ENCODE assay signal across 11 mouse cellular contexts in genomic region chr2:151961284-151962196, GRCm38 (mm10). TPM values are rescaled to one million over a fixed set of nuclear protein-coding genes. Genes with fewer than 3 reads are reported as not detected.
DNase-seq lines count a peak whose midpoint lies in the region; ATAC-seq lines count a peak whose summit lies in the region.
"Had no signal": no experiment of that assay in that cellular context is flagged by ENCODE, and none has a peak within 500 bp of the region (broad histone marks: within the 10 kb centered on the region; RNA-seq: fewer than 3 reads in every experiment).

No protein-coding gene starts in this region.

- peak overlapping the region; percentile 50 for H3K27ac ChIP-seq in heart, embryonic 13.5 days (replicated peaks)
- peak overlapping the region; percentile 32; the same call in 1 of the 2 replicates for H3K27ac ChIP-seq in limb, embryonic 10.5 days
- H3K27ac ChIP-seq: liver, embryonic 14.5 days; neural tube, embryonic 13.5 days had no signal

- no peak overlapping the region for H3K4me2 ChIP-seq in heart, embryonic 13.5 days
- H3K4me2 ChIP-seq: neural tube, embryonic 13.5 days had no signal

- no peak for ATAC-seq in heart, embryonic 13.5 days (ENCODE audit: extremely low read depth, insufficient number of reproducible peaks, low FRiP score, low TSS enrichment)

- no peak overlapping the region for H3K4me3 ChIP-seq in heart, embryonic 13.5 days
- no peak overlapping the region for H3K4me3 ChIP-seq in limb, embryonic 10.5 days
- H3K4me3 ChIP-seq: neural tube, embryonic 13.5 days had no signal

- H3K27me3 ChIP-seq in heart, embryonic 13.5 days (replicated peaks): no peaks in the 10 kb centered on the region
- H3K27me3 ChIP-seq in limb, embryonic 10.5 days (ENCODE audit: low read depth, poor library complexity, severe bottlenecking): peaks cover 8% of the 10 kb centered on the region; the same call in 1 of the 2 replicates
- H3K27me3 ChIP-seq: neural tube, embryonic 13.5 days had no signal

- intact Hi-C loops in heart, postnatal 14 days (cut with DNase I): no loop called here

- no peaks in the 10 kb centered on the region for H3K36me3 ChIP-seq in heart, embryonic 13.5 days
- H3K36me3 ChIP-seq in limb, embryonic 10.5 days: no peaks in the 10 kb centered on the region
- H3K36me3 ChIP-seq: G1E; neural tube, embryonic 13.5 days had no signal

- no peaks in the 10 kb centered on the region for H3K9me3 ChIP-seq in heart, embryonic 13.5 days
- H3K9me3 ChIP-seq in limb, embryonic 10.5 days (replicated peaks): no peaks in the 10 kb centered on the region
- H3K9me3 ChIP-seq: G1E; neural tube, embryonic 13.5 days had no signal

- WGBS in heart, embryonic 13.5 days: 54% methylated on average over 9 of the region's 9 CpGs
- WGBS in limb, embryonic 10.5 days: 56% methylated on average over 9 of the region's 9 CpGs

- H3K9ac ChIP-seq in heart, embryonic 13.5 days: no peak overlapping the region
- H3K9ac ChIP-seq: liver, embryonic 14.5 days; neural tube, embryonic 13.5 days had no signal

- DNase-seq in heart, postnatal 14 days: no peak
- peak; percentile 2 for DNase-seq in thymus, postnatal 14 days
- no peak for DNase-seq in thymus, postnatal 0 days (ENCODE audit: low spot score)
- no peak for DNase-seq in limb, embryonic 10.5 days (ENCODE audit: low spot score)
- no peak for DNase-seq in spleen, adult 18-20 months
- no peak for DNase-seq in left cerebral cortex, adult 9 months (ENCODE audit: low spot score in 2 of 2)
- DNase-seq: thymus, postnatal 36 days had no signal

- peaks cover 60% of the 10 kb centered on the region for H3K4me1 ChIP-seq in heart, embryonic 13.5 days
- H3K4me1 ChIP-seq in limb, embryonic 10.5 days: peaks cover 46% of the 10 kb centered on the region

RNA-seq across cellular contexts. Expression of gene Fam110a, which starts 18.5 kb away (rescaled TPM):
- polyA plus RNA-seq in heart, embryonic 13.5 days (2015; fragmentation: Nextera tagmentation; extraction: Ambion mirVana): 9.3 and 10.2 TPM in 2 replicates
- 1 to 10 TPM; 5.2 to 5.6 TPM for total RNA-seq in heart, postnatal 14 days (2021)
- polyA plus RNA-seq in thymus, postnatal 0 days (2015; fragmentation: Nextera tagmentation; extraction: Ambion mirVana): 30.3 and 31.0 TPM in 2 replicates
- polyA plus RNA-seq in limb, embryonic 10.5 days (2016; fragmentation: Nextera tagmentation; extraction: Ambion mirVana): 35.0 and 37.9 TPM in 2 replicates

RNA-seq across cellular contexts. Expression of gene Slc52a3, which starts 34.8 kb away (rescaled TPM):
- 0.17 and 0.25 TPM in 2 replicates for polyA plus RNA-seq in heart, embryonic 13.5 days (2015; fragmentation: Nextera tagmentation; extraction: Ambion mirVana)
- 1 to 10 TPM; 1.8 to 2.0 TPM for total RNA-seq in heart, postnatal 14 days (2021)
- 1.5 and 1.6 TPM in 2 replicates for polyA plus RNA-seq in thymus, postnatal 0 days (2015; fragmentation: Nextera tagmentation; extraction: Ambion mirVana)
- polyA plus RNA-seq in limb, embryonic 10.5 days (2016; fragmentation: Nextera tagmentation; extraction: Ambion mirVana): 0.77 and 1.3 TPM in 2 replicates

RNA-seq across cellular contexts. Expression of gene Angpt4, which starts 50.5 kb away (rescaled TPM):
- 0.05 and 0.28 TPM in 2 replicates for polyA plus RNA-seq in heart, embryonic 13.5 days (2015; fragmentation: Nextera tagmentation; extraction: Ambion mirVana)
- total RNA-seq in heart, postnatal 14 days (2021): under 1 TPM in 1 of 2 experiments, not detected in 1; 0.10 TPM
- 1.5 and 1.9 TPM in 2 replicates for polyA plus RNA-seq in thymus, postnatal 0 days (2015; fragmentation: Nextera tagmentation; extraction: Ambion mirVana)
- 0.46 and 0.48 TPM in 2 replicates for polyA plus RNA-seq in limb, embryonic 10.5 days (2016; fragmentation: Nextera tagmentation; extraction: Ambion mirVana)
- total RNA-seq: G1E had no signal
- polyA plus RNA-seq: G1E had no signal
